Mouse (Mus musculus) adipocyte (in vitro differentiated cells): ENCODE results near the gene Zfp853.
A peak's percentile ranks its signal among the peaks of the same experiment; 100 is the strongest.

Experiments used
- DNase-seq: peaks from one replicate; pipeline ENCODE4 v3.0.0-alpha.2; 2016; ENCODE audit warnings: low spot score

The Zfp853 gene

DNA sequence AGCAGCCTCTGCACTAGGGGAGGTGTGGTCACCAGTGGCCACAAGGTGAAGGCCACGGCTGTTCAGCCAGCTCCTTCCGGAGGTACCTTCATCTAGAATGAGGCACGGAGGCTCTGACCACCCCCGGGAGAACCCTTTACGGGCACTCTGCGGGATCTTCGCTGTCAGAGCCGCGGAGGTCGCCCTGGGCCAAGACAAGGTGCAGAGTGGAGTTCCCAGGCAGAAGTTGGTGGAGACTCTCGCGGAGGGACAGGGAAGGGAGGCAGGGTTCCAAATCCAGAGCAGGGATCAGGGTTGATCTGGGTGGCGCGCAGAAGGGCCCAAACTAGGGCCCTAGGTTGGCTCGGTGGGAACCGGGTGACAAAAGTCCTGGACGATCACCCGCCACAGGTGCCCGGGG lies 544 bp downstream of the Zfp853 start:
- DNase-seq, result no peak

DNA sequence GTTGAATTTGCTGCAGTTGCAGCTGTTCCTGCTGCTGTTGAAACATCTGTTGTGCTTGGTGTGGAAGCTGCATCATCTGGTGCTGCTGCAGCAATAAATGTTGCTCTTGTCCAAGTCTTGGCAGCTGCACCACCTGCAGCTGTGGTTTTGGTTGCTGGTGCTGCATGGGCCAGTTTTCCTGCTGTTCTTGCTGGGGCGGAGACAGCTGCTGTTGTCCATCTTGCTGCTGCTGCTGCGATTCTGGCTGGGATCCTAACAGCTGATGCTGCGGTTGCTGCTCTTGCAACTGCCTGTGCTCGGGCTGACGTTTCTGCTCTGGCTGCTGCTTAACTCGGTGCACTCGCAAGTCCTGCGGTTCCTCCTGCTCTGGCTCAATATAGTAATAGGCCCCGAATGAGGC lies 4.1 kb downstream of the Zfp853 start:
- no peak for DNase-seq

DNA sequence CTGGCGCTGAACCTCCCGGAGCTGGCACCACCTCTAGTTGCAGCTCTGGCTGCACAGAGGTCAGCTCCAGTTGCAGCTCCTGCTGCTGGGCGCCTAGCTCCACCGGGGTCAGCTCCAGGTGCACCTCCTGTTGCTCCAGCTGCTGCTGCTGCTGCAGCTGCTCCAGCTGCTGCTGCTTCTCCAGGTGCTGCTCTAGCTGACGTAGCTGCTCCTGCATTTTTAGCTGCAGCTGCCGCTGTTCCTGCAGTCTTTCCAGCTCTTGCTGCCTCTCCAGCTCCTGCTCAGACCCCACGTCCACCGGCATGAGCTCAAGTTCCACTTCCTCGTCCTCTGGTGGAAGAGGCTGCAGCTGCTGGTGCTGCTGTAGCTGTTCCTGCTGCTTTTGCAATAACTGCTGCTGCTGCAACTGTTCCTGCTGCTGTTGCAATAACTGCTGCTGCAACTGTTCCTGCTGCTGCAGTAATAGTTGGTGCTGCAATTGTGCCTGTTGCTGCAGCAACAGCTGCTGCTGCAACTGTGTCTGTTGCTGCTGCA lies 5.0 kb downstream of the Zfp853 start:
- no peak for DNase-seq

DNA sequence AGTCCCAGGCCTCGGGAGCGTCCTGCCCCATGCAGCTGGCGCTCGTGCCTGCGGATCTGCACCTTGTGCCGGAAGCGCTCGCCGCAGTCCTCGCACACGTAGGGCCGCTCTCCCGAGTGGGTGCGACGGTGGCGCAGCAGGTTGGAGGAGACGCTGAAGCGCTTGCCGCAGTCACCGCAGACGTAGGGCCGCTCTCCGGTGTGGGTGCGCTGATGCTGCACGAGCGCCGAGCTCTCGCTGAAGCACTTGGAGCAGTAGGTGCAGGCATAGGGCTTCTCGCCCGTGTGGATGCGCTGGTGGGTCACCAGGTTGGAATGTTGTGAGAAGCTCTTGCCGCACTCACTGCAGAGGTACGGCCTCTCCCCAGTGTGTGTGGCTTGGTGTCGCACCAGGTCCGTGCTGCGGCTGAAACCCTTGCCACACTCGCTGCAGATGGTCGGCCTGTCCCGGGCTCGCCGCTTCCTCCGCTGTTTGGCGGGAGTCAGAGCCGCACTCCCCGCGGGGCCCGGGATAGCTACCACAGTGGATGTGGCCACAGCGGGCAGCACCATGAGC lies 5.6 kb downstream of the Zfp853 start:
- no peak for DNase-seq

DNA sequence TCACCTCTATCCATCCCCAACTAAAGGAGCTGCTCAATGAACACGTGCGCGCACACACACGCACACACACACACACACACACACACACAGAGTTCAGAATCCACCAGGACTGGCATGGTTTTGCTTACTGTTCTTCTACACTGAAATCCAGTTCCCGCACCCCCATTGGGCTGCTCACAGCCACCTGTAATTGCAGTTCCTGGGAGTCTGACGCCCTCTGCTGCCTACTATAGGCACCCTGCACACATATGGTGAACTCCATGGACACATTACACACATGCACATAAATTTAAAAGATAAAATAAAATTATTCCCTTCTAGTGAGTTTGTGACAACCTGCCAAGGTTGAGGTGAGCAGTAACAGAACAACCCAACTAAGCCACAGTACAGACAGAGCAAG lies 8.7 kb downstream of the Zfp853 start:
- DNase-seq, result no peak

DNA sequence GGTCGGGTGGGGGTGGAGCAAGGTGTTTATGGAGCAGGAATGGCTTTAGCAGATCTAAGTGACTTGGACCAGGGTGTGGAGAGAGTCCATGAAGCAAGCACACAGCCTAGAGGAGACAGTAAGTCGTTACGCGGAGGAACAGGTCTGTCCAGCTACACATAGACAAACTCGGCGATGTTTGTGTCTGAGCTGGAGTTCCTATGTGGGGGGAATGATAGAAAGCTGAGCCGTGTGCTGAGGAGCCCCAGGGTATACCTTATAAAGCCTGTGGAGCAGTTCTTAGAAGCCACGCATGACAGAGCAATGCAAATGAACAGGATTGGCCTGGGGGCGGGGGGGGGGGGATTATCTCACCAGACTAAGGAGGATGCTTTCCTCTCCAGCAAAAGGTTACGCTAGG lies 14.2 kb downstream of the Zfp853 start:
- DNase-seq, result no peak

DNA sequence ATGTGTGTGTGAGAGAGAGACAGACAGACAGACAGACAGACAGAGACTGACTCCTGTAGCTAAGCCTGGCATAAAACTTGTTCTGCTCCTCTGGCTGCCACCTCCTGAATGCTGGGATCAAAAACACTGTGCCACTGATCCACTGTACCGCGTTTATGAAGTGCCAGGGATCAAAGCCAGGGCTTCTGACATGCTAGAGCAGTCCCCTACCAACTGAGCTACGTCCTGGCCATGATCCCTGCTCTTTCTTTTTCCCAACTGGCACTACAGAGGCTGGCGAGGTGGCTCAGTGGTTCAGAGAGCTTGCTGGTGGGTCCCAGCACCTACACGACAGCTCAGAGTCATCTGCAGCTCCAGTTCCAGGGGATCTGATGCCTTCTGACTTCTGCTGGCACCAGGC lies 17.7 kb downstream of the Zfp853 start:
- no peak for DNase-seq

DNA sequence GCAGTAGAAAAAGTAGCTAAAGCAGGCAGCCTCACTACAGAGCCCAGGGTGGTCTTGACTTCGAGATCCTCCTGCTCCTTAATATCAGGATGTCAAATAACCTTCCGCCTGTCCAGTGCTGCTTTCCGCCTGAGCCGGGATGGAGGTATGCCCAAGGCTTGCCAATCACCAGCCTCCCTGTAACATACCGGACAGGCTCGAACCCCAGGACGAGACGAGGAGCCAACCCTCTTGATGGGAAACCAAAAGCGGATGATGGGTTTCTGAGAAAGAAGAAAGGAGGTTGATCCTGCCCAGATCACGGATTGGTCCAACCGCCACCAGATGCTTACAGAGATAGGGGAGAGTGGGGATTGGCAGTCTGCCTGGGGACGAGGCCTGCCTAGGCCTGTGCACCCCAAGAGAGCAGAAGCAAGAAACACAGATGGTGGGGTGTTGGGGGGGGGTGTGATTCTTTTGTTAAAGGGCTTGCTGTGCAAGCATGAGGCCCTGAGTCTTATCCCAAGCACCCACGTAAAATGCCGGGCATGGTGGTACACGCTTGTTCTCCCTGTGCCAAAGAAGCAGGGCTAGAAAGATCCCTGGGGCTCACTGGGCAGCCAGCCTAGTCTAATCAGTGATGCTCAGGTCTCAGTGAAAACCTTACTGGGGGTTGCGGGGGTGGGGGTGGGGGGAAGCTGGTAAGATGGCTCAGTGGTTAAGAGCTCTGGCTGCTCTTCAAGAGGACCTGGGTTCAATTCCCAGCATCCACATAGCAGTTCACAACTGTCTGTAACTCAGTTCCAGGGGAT lies 20.7 kb downstream of the Zfp853 start:
- no peak for DNase-seq

DNA sequence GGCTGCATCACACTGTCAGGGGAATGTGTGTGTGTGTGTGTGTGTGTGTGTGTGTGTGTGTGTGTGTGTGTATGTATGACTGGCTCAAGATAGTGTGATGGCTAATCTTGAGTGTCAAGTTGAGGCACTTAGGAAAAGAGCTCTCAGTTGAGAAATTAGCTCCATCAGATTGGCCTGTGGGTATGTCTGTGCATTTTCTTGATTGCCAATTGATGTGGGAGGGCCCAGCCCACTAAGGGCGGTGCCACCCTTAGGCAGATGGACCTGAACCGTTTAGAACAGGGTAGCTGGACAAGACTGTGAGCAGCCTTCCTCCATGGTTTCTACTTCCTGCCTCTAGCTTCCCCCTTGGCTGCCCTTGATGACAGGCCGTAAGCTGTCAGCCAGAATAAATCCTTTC lies 21.3 kb downstream of the Zfp853 start:
- no peak for DNase-seq

DNA sequence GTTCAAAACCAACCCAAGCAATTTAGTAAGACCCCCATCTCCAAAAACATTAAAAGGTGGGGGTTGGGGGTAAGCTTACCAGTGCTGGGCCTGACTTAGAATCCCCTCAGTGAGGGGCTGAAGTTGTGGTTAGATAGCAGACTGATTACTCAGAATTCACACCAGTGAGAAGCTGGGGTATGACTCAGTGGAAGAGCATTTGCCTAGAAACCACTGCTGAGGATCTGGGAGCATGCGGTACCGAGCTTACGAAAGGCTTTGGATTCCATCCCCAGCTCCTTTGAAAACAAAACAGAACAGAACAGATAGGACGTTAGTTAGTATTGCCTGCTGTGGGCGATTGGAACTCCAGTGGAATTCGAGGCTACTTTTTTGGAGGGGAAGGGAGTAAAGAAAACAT lies 21.8 kb downstream of the Zfp853 start:
- DNase-seq, result peak; percentile 55

DNA sequence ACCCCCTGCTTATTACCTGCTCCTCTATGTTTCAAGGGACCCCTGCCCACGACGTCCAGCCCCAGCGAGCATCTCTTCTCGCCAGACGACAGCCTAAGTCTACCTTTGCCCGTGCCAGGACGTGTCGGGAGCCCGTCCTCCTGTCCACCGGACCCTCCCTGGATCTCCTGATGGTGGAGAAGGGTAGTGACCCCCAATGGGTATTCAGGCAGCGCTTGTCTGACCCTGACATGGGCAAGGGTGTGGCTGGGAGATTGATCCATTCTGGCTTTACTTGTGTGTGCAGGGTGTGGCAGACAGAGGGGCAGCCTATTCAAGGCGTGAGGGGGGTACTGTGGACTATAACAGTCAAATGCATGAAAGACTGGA lies 23.3 kb downstream of the Zfp853 start:
- DNase-seq, result no peak

DNA sequence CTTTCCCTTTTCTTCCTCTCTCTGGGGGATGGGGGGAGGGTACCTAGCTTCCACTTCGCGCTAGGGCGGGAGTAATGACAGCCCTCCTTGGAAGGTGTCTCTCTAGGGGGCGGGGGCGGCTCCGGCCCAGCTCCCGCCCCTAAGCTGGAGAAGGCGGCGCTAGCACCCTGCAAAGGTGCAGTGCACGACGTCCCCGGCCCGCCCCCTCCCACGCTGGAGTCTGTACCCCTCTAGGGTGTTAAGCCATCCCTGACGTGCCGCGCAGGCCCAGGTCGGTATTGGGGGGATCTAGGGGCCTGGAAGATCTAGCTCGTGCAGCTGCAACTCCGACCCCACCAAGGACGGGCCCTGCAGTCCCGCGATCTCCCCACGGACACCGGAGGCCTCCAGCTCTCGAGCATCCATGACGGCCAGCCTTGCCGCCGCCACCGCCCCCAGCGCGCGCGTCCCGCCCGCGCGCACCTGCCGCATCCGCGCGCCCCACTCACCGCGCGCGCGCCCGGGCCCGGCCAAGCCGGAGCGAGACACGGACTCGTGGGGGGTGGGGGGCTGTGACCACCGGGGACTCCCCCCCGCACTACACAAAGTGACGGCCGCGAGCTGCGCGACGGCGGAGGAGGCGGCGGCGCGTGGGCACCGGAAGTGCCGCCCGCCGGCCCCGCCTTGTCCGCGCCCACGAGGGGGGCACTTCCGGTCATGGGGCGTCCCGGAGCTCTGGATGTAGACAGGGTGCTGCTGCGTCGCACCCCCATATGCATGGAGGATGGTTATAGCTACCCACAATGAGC lies 23.9 kb downstream of the Zfp853 start, which contains the start of gene Zfp316:
Gene Zfp316 (minus strand): TSS at position 660 of the 788 bp plus-strand sequence.
- peak; percentile 64 for DNase-seq

DNA sequence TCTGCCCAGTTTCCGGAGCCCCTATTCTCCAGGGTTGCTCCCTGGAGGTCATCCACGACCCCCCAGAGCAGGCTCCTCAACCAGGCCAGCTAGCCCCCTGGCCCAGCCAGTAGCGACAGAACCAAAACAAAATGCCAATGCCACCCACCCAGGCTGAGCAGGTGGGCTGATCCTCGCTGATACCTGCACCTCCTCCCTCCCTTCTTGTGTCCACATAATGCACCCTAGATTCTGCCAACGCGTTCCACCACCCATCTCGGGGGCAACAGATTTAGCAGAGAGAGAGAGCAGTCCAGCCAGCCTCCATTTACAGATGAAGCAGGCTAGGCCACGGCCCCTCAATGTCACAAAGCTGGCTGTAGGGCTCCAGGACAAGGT lies 24.4 kb downstream of the Zfp853 start:
- DNase-seq, result no peak

DNA sequence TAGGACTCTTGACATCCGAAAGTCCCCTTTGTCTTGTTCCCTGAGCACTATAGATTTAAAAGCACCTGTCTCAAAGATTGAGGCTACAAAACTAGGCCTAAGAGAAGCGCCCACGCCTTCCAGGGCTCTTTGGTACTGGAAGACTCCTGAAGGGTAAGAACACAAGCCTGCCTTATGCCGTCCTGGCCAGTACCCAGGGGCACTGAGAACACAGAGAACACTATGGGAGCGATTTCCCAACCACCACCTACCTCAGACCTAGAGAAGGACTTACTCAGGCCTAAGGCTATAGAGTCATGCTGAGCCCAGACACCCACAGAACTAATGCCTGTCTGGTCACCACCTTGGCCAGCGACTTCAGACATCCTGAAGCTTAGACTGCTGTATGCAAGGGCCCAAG lies 26.6 kb downstream of the Zfp853 start:
- DNase-seq, result no peak

DNA sequence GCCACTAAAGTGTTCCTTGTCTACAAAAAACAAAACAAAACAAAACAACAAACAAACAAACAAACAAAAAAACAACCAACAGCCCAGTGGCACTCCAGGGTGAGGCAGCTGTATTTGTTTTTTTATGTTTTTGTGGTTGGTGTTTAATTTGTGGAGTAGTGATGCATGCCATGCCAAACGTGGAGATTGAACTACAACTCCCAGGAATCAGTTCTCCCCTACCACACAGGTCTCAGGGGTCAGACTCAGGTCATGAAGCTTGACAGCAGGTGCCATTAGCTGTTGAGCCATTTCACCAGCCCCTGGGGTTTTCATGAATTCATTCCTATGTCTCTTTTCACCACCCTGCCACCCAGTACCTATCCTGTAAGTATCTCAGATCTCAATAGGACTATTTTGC lies 28.0 kb downstream of the Zfp853 start:
- DNase-seq, result no peak

DNA sequence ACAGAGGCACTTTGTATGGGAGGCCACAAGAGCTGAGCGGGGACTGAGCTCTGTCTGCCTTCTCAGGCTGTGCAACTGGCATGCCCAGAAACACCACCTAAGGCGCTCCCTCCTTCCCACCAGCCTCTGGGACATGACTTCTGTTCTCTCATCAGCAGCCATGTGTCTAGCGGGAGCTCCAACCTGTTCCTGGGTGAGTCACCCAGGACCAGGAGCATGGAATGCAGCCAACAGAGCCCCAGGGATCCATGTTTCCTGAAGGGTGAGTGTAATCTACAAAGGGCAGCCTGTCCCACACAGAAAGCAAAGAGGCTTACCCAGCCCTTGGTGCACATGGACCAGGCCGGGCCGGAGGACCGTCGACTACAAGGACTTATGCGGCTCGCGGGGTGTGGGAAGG lies 28.7 kb downstream of the Zfp853 start:
- no peak for DNase-seq

DNA sequence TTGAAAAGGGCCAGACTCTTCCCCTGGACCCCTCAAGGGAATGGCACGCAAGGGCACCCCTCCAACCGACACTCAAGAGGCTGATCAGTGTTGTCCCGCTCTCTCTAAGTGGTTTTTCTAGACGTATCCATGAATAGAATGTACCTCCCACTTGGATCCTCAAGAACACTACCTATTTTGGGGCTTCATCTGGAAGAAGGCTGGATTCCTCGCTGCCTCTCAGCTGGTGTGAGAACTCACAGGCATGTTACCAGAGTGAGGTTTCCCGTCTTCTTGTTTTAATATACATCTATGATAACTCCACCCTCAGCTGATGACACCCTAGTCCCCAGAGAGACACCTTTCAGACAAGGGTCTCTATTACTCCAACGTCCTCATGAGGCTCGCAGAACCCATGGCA lies 31.8 kb downstream of the Zfp853 start:
- no peak for DNase-seq

DNA sequence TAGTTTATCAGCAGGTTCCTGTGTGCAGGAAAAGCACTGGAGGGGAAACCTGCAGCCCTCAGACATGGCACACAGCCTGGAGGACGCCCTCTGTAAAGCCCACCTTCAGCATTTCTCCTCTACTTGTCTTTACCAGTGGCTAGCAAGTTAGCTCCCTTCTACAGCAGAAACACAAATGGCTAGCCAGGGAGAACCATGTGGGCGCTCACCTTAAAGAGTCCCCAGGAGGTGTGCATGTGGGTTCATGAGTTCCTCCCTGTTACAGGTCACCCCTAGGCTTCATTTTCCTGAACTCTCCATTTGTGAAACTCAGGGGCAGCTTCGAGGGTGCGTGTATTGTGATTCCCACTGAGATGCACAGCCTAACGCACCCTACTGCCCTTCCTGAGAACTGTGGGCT lies 37.6 kb downstream of the Zfp853 start:
- DNase-seq, result no peak

DNA sequence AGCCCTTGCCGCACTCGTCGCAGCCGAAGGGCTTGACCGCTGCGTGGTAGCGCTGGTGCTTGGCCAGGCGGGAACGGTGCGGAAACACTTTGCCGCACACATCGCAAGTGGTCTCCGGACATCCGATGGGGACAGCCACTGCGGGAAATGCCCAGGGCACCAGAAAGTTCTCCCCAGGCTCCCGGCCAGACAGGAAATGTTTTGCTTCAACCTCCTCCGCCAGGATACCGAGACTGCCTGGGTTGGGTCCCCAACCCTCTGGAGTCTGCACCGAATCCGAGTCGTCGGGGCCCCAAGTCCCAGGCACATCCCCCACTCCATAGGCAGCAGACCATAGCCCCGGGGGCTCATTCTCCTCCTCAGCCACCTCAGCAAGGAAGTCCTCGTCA lies 38.3 kb downstream of the Zfp853 start:
- no peak for DNase-seq

DNA sequence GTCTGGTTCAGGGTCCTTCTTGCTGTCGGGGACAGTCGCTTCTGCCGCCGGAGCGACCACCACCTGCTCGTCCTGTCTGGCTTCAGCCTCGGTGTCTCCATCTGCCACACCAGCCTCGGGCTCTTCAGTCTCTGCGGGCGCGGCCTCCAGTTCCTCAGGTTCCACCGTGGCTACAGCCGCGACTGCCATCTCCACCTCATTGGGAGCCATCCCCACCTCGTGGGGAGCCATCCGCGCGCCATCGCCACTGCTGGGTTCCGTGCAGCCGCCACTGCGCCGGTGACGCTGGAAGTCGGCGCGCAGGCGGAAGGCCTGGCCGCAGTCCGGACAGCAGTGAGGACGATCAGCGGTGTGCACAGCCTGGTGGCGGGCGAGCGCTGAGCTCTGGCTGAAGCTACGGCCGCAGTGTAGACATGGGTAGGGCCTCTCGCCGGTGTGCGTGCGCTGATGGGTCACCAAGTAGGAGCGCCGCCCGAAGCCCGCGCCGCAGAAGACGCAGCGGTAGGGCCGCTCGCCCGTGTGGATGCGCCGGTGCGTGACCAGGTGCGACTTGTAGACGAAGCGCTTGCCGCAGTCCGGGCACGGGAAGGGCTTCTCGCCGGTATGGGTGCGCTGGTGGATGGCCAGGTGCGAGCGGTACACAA lies 38.8 kb downstream of the Zfp853 start:
- no peak for DNase-seq

DNA sequence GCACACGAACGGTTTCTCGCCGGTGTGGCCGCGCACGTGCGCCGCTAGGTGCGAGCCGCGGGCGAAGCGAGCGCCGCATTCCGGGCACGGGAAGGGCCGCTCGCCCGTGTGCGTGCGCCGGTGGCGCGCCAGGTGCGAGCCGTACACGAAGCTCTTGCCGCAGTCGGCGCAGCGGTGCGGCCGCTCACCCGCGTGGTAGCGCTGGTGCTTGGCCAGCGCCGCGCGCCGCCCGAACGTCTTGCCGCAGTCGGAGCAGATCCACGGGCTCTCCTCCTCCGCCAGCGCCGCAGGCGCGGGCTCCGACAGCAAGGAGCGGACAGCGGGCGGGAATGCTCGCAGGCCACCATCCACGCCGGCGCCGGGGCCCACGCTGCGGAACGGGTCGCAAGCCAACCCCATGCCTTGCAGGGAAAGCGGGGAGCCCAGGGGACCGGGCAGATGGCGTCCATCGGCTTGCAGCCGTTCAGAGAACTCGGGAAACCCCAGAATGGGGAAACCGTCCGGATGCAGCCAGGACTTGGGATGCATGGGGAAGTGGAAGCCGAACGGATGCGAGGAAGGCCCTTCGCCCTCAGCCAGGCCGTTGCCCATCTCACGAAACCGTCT lies 39.4 kb downstream of the Zfp853 start:
- DNase-seq, result no peak

DNA sequence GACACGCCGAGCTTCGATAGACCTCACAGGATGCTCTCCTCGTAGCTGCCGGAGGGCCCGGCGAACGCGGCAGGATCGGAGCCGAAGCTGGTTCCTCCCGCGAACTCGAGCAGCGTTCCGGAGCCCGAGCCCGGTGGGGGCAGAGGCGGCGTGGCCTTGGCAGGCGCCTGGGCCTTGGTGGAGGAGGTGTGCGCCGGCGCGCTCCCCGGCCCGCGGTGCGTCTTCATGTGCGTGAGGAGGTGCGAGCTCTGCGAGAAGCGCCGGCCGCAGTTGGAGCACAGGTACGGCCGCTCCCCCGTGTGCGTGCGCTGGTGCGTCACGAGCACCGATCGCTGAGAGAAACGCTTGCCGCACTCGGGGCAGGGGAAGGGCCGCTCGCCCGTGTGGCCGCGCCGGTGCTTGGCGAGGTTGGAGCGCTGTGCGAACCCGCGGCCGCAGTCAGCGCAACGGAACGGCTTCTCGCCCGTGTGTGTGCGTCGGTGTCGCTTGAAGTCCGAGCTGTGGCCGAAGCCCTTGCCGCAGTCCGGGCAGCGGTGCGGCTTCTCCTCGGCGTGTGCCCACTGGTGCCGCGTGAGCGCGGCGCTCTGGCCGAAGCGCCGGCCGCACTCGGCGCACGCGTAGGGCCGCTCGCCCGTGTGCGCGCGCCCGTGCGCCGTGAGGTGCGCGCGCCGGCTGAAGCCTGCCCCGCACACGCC lies 40.1 kb downstream of the Zfp853 start:
- DNase-seq, result no peak
